Mouse (Mus musculus) liver, embryonic 13.5 days (tissue): ENCODE data around the gene Ssna1. TPM values are rescaled to one million over a fixed set of nuclear protein-coding genes. Genes with fewer than 3 reads are reported as not detected.
A peak's percentile ranks its signal among the peaks of the same experiment; 100 is the strongest.

Experiments used
- ATAC-seq: fragments of 200-750 bp; cut with Nextera tagmentation; 2 replicates; pipeline ENCODE4 v1.8.0; 2017; ENCODE audit warnings: low read depth, mild to moderate bottlenecking, moderate number of reproducible peaks, moderate library complexity
- DNase-seq: peaks from one replicate; pipeline ENCODE4 v3.0.0; 2022
- H3K27ac ChIP-seq: fragments of 300-500 bp; sonication (generic); 2 replicates; pipeline ENCODE4 v1.5.1; 2015; ENCODE audit warnings: moderate library complexity, mild to moderate bottlenecking, inconsistent platforms
- H3K27me3 ChIP-seq: fragments of 300-500 bp; sonication (generic); 2 replicates; pipeline ENCODE4 v1.6.1; 2015; ENCODE audit warnings: mild to moderate bottlenecking, inconsistent platforms
- H3K36me3 ChIP-seq: fragments of 300-500 bp; sonication (generic); 2 replicates; pipeline ENCODE4 v1.6.1; 2015; ENCODE audit warnings: mild to moderate bottlenecking, inconsistent platforms
- H3K4me1 ChIP-seq: fragments of 300-500 bp; sonication (generic); replicated peaks from 2 replicates; pipeline ENCODE4 v1.6.1; 2015; ENCODE audit warnings: inconsistent platforms
- H3K4me2 ChIP-seq: fragments of 300-500 bp; sonication (generic); 2 replicates; pipeline ENCODE4 v1.6.1; 2015; ENCODE audit warnings: inconsistent platforms, mild to moderate bottlenecking, moderate library complexity
- H3K4me3 ChIP-seq: fragments of 300-500 bp; sonication (generic); replicated peaks from 2 replicates; pipeline ENCODE4 v1.5.1; 2015; ENCODE audit warnings: mild to moderate bottlenecking, inconsistent platforms
- H3K9ac ChIP-seq: fragments of 300-500 bp; sonication (generic); 2 replicates; pipeline ENCODE4 v1.6.1; 2015; ENCODE audit warnings: mild to moderate bottlenecking, inconsistent platforms
- H3K9me3 ChIP-seq: fragments of 300-500 bp; sonication (generic); replicated peaks from 2 replicates; pipeline ENCODE4 v1.6.1; 2016; ENCODE audit warnings: inconsistent platforms
- WGBS: fragments of 180-500 bp; shearing (Covaris S2); methylation state at CpG from one replicate; pipeline ENCODE4 v1.1.7; 2015; ENCODE audit not compliant: insufficient replicate concordance; 5-methylcytosine and 5-hydroxymethylcytosine counted together
- polyA plus RNA-seq: library from polyadenylated mRNA; unstranded; fragments of >200 nt; fragmentation: Nextera tagmentation; extraction: Ambion mirVana; gene quantifications from 2 replicates; pipeline ENCODE4 v1.2.1, GENCODE M21; 2015

Ssna1 gene
- polyA plus RNA-seq, 1 experiment from 2014 or later = 158 TPM

DNA sequence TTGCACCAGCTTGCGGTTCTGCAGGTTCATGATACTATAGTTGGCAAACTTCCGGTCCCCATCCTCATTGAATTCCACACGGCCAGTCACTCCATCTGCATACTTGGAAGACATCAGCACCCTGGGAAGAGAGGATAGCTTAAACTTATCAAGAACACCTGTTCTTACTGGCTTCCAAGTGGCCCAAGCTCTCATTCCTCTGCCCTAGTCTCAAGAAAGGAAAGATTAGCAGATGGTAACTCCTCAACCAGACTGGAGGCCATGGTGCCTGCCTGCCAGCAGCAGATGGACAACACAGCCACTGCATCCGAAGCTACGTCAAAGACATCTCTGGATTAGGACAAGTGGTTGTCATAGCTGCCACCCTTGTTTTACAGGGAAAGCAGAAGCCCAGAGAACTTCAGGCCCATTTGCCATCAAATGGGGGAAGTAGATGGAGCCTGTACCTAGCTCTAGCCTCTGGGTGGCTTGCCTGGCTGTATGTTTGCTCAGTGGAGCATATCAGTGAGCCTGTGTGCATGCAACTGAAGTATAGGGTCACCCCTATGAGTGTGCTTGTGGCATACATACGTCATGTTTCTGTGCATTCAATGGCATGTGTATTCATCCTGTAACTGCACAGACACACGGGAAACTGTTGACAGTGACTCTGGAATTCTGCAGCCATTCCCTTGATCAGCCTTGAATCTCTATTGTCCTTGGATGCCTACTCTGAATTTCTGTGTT, 31.9 kb upstream of the Ssna1 start:
- Histone ChIP-seq H3K9me3 (no peaks in the 10 kb centered on the region), H3K4me1 (peaks cover 12% of the 10 kb centered on the region), H3K36me3 (no peaks in the 10 kb centered on the region), H3K27ac (no peak overlapping the region), H3K4me3 (no peak overlapping the region), H3K27me3 (peaks cover 68% of the 10 kb centered on the region), H3K9ac (no peak overlapping the region), H3K4me2 (peak overlapping the region; percentile 68)
- ATAC-seq = no peak
- 53% methylated on average over 7 of the region's 7 CpGs for WGBS
- no peak for DNase-seq

DNA sequence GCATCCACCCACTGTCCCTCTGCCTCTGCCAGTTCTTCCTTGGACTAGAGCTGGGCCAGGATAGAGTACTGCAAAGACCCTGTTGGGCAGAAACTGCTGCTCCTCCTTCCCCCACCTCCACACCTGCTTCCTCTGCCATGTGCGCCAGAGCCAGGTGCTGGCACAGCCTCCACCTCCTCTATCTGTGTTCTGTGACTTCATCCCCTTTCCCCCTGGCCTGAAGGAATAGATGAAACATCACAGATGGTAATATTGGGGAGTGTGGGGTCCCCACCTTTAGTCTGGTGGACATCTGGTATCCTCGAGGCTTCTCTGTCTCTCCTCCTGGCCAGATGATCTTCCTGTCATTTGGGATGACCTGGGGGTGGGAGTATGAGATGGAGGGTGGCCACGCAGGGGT, 31.2 kb upstream of the Ssna1 start:
- no peaks in the 10 kb centered on the region for H3K9me3 ChIP-seq
- peaks cover 12% of the 10 kb centered on the region for H3K4me1 ChIP-seq
- ATAC-seq (no peak), DNase-seq (no peak)
- H3K27me3 ChIP-seq = peaks cover 64% of the 10 kb centered on the region
- H3K4me2 ChIP-seq = no peak overlapping the region
- H3K4me3 ChIP-seq = no peak overlapping the region
- WGBS = 42% methylated on average over 3 of the region's 3 CpGs
- no peak overlapping the region for H3K27ac ChIP-seq
- no peaks in the 10 kb centered on the region for H3K36me3 ChIP-seq
- no peak overlapping the region for H3K9ac ChIP-seq

DNA sequence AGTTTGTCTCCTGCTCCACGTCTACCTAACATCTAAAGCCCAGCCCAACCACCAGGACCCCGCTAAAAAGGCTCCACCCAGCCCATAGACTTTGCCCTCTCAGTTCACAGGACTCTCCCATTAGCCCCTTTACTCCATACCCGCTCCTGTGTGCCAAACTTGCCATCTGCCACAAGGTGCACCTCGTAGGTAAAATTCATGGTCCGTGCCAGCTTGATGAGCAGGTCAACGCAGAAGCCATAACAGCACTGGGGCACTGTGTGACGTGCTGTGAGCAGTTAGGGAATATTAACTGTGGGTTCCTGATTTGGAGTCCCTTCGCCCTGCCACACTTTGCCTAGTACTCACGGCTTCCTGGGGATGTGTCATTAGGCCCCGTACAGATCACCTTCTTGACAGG, 25.8 kb upstream of the Ssna1 start:
- Histone ChIP-seq H3K4me2 (no peak overlapping the region), H3K36me3 (no peaks in the 10 kb centered on the region), H3K4me1 (no peaks in the 10 kb centered on the region), H3K4me3 (no peak overlapping the region), H3K27ac (no peak overlapping the region), H3K9ac (no peak overlapping the region), H3K9me3 (no peaks in the 10 kb centered on the region), H3K27me3 (peaks cover 62% of the 10 kb centered on the region)
- ATAC-seq (no peak), DNase-seq (no peak)
- 65% methylated on average over 10 of the region's 10 CpGs for WGBS

DNA sequence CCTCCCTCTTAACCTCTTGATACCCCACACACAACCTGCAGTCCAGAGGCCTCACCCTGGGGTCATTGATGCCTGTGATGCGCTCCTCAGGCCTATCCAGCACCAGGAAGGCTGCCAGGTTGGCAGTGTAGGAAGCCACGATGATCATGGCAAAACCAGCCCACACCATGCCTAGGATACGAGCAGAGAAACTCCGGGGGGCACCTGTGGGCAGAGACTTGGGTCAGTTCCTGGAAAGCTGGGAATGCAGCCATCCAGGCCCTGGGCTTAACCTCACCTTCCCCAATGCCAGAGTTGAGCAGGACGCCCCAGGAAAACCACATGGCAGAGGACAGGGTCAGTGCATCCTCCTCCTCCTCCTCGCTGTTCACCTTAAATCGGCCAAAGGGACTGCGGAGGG, 24.9 kb upstream of the Ssna1 start:
- no peak overlapping the region for H3K27ac ChIP-seq
- H3K9me3 ChIP-seq = no peaks in the 10 kb centered on the region
- H3K4me3 ChIP-seq = no peak overlapping the region
- no peak overlapping the region for H3K4me2 ChIP-seq
- no peak overlapping the region for H3K9ac ChIP-seq
- H3K36me3 ChIP-seq = no peaks in the 10 kb centered on the region
- DNase-seq (no peak), ATAC-seq (no peak)
- H3K4me1 ChIP-seq = peaks cover 5% of the 10 kb centered on the region
- 56% methylated on average over 8 of the region's 8 CpGs for WGBS
- H3K27me3 ChIP-seq = peaks cover 67% of the 10 kb centered on the region

DNA sequence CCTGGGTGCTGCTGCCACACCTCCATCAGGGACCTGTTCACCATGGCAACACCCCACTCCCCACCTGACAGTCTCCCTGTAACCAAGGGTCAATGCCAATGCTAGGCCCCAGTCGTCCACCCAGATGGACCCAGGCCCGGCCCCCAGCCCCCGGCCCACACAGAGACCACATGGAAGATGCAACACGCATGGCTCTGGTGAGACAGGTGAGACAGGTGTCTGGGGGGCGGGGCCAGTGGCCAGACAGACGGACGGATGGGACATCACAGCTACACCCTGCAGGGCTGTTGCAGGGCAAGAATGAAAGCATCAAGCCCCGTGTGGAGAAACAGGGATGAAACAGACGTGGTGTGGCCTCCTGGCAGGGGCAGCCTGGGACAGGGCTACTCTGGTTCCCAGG, 21.5 kb upstream of the Ssna1 start:
- Histone ChIP-seq H3K9ac (no peak overlapping the region), H3K27me3 (peaks cover 97% of the 10 kb centered on the region), H3K36me3 (no peaks in the 10 kb centered on the region), H3K4me1 (peaks cover 13% of the 10 kb centered on the region), H3K27ac (no peak overlapping the region), H3K4me2 (no peak overlapping the region), H3K9me3 (no peaks in the 10 kb centered on the region), H3K4me3 (no peak overlapping the region)
- WGBS = 64% methylated on average over 9 of the region's 9 CpGs
- ATAC-seq (no peak), DNase-seq (no peak)

DNA sequence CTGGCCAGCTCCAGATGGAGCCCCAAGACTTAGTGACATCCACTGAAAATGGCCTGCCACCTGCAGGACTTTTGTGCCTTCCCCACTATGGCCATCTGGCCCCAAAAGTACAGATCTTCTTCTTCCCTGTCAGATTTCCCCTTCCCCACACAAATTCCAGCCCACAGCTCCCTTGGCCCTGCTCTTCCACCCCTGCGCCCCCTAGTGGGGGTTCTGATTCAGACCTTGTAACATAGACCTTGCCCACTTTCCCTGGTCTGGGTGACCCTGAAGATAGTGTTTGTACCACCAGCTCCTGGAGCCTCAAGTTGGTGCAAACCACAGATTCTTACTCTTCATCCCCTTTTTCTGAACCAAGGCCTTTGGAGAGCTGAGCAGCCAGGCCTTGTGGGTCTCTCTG, 20.6 kb upstream of the Ssna1 start:
- Histone ChIP-seq H3K27ac (no peak overlapping the region), H3K36me3 (no peaks in the 10 kb centered on the region), H3K4me2 (no peak overlapping the region), H3K4me1 (peaks cover 15% of the 10 kb centered on the region), H3K27me3 (peaks cover 98% of the 10 kb centered on the region), H3K9ac (no peak overlapping the region), H3K9me3 (no peaks in the 10 kb centered on the region), H3K4me3 (no peak overlapping the region)
- DNase-seq = peak; percentile 44
- ATAC-seq = no peak
- WGBS = 0% methylated on average over 1 of the region's 1 CpGs

DNA sequence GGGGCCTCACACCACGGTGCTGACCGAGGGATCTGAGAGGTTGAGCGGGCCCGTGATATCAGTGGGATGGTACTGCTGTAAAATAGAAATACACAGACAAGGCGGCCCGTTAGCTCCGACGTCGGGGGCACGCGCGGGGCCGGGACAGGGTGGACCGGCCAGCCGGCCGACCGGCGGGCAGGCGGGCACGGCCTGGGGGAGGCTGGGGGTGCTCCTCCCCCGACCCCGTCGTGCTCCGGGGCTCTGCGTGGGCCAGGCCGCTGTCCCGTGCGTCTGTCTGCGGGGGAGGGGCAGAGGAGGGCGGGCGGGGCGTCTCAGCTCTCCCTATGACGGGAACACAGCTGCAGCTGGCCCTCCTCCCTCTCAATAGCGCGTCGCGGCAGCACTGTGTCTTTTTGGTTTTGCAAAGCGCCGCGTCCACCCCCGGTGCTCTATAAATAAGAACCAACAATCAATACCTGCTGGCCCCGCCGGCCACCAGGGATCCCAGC, 19.9 kb upstream of the Ssna1 start:
- Histone ChIP-seq H3K9me3 (no peaks in the 10 kb centered on the region), H3K4me3 (peak overlapping the region; percentile 43), H3K9ac (no peak overlapping the region), H3K4me1 (peaks cover 22% of the 10 kb centered on the region), H3K27ac (no peak overlapping the region), H3K27me3 (peaks cover 96% of the 10 kb centered on the region), H3K4me2 (peak overlapping the region; percentile 54), H3K36me3 (no peaks in the 10 kb centered on the region)
- DNase-seq (no peak), ATAC-seq (peak; percentile 32)
- WGBS = 9% methylated on average over 42 of the region's 43 CpGs

DNA sequence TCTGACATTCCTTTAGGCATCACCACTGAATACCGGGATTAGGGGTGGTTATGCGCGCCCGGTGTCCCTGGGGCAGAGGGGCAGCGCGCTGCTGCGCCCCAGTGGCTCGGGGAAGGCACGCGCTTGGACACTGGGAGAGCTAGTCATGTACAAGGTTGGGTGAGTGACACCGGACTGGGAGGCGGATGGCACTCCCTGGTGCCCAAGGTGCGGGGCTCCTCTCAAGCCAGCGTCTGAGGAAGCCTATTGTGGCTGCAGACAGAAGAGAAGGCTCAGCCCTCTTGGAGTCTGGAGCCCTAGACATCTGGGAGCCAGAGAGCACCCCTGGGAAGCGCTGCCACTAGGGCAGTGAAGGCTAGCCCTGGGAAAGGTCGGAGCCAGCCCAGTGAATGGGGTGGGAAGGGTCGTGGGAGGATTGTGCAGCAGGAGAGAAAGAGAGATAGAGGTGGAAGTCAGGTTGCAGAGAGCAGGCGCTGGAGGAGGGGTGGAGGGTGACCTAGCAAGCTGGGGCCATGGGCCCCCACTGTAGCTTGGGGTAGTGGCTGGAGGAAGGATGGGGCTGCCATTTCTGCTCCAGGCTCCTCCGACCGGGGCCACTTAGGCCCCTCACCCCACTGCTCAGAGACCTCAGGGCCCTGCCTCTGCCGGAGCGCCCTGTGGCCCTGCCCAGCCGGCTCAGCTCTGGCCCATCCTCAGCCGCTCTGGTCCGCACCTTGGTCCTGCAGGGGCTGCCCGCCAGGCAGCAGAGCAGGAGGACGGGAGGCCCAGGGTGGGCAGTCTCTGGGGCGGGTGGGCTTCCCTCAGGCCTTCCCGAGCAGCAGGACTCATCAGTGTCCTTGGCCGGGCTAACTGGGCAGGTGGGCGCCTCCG, 19.2 kb upstream of the Ssna1 start:
- Histone ChIP-seq H3K36me3 (no peaks in the 10 kb centered on the region), H3K4me3 (0 out of 2 replicates have a peak overlapping the region, but pooled peaks have one; percentile 43), H3K9me3 (no peaks in the 10 kb centered on the region), H3K4me1 (peaks cover 28% of the 10 kb centered on the region), H3K27me3 (peaks cover 90% of the 10 kb centered on the region), H3K9ac (no peak overlapping the region), H3K27ac (no peak overlapping the region), H3K4me2 (no peak overlapping the region; the same call in 1 of the 2 replicates)
- ATAC-seq (no peak), DNase-seq (no peak)
- 8% methylated on average over 32 of the region's 32 CpGs for WGBS

DNA sequence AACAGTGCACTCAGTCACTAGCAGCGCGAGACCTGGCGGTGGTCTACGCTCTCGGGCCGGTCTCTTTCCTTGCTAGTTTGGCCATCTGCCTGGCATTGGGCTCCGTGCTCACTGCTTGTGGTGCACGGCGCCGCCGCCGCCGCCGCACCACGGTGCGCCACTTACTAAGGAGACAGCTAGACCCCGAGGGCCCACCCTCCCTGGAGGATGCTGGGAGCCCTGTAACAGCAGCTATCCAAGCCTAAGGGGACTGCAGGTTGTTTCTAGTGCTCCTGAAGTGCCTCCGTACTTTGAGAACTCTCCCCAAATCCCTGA, 18.5 kb upstream of the Ssna1 start:
- no peak for DNase-seq
- Histone ChIP-seq H3K27me3 (peaks cover 83% of the 10 kb centered on the region), H3K9ac (no peak overlapping the region), H3K4me3 (no peak overlapping the region), H3K4me2 (no peak overlapping the region), H3K27ac (no peak overlapping the region), H3K36me3 (peaks cover 6% of the 10 kb centered on the region), H3K9me3 (no peaks in the 10 kb centered on the region), H3K4me1 (peaks cover 35% of the 10 kb centered on the region)
- ATAC-seq = no peak
- WGBS = 3% methylated on average over 18 of the region's 18 CpGs

DNA sequence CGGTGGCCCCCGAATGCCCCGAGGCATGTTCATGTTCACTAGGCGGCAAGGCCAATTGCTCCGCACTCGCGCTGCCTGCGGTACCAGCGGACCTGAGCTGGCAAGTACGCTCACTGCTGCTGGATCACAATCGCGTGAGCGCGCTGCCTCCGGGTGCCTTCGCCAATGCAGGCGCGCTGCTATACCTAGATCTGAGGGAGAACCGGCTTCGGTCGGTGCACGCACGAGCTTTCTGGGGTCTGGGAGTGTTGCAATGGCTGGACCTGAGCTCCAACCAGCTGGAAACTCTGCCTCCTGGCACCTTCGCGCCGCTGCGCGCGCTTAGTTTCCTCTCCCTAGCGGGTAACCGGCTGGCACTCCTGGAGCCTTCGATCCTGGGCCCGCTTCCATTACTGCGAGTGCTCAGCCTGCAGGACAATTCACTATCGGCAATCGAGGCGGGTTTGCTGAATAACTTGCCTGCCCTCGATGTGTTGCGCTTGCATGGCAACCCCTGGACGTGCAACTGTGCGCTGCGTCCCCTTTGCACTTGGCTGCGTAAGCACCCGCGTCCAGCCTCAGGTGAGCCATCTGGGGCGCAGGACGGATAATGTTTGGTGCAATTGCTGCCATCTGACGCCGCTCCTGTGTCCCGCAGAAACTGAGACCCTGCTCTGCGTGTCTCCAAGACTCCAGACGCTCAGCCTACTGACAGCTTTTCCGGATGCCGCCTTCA, 18.0 kb upstream of the Ssna1 start:
- no peaks in the 10 kb centered on the region for H3K9me3 ChIP-seq
- H3K4me2 ChIP-seq = no peak overlapping the region
- 3% methylated on average over 54 of the region's 54 CpGs for WGBS
- no peak overlapping the region for H3K9ac ChIP-seq
- ATAC-seq (no peak), DNase-seq (no peak)
- no peak overlapping the region for H3K27ac ChIP-seq
- H3K36me3 ChIP-seq = peaks cover 11% of the 10 kb centered on the region
- H3K27me3 ChIP-seq = peaks cover 78% of the 10 kb centered on the region
- H3K4me3 ChIP-seq = no peak overlapping the region
- H3K4me1 ChIP-seq = peaks cover 38% of the 10 kb centered on the region

DNA sequence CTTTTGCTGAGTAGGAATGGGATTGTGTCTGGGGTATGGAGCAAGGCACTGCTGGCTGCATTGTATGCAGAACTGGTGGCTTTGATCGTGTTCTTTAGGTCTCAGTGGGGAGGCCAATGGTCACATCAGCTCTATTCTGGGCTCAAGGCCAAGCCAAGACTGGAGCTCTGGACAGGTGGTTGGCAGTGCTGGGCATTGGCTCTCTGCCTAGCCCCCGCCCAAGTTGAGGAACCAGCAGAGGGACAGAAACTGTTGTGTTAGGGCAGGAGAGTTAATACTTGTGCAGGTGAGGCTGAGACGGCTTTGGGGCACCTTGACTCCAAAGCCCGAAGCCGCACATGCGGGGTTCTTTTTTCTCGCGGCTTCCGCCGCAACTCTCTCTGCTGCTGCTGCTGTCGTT, 17.4 kb upstream of the Ssna1 start, which contains the start of gene Lrrc26:
Gene Lrrc26 (plus strand): TSS at position 265 of the 400 bp plus-strand sequence.
- no peak for DNase-seq
- H3K9ac ChIP-seq = no peak within 1 kb of the TSS
- WGBS = 9% methylated on average over 11 of the region's 11 CpGs
- H3K4me1 ChIP-seq = peaks cover 38% of the 10 kb centered on the region
- no peak for ATAC-seq
- no peak within 1 kb of the TSS for H3K4me2 ChIP-seq
- H3K27me3 ChIP-seq = peaks cover 72% of the 10 kb centered on the region
- H3K9me3 ChIP-seq = no peaks in the 10 kb centered on the region
- peaks cover 17% of the 10 kb centered on the region for H3K36me3 ChIP-seq
- no peak within 1 kb of the TSS for H3K27ac ChIP-seq
- H3K4me3 ChIP-seq = no peak within 1 kb of the TSS
